Mouse (Mus musculus) thymus, postnatal 36 days (tissue): Measurements from ENCODE around the gene Auts2.

Source experiments
- DNase-seq, 2 experiments: peaks; one replicate each; pipeline ENCODE4 v3.0.0; 2022; ENCODE audit warnings: mixed read lengths in 2 of 2

Auts2 gene

GRCm38 (mm10) chr5:131585684-131586331 lies 957.3 kb downstream of the Auts2 start:
- no peak for DNase-seq

- DNase-seq = no peak
Observed at GRCm38 (mm10) chr5:131584260-131585135, 958.6 kb downstream of the Auts2 start.

- no peak for DNase-seq
Observed at GRCm38 (mm10) chr5:131581110-131582050, 961.8 kb downstream of the Auts2 start.

GRCm38 (mm10) chr5:131578737-131579136 lies 964.4 kb downstream of the Auts2 start:
- DNase-seq = no peak

- no peak for DNase-seq
Observed at GRCm38 (mm10) chr5:131575733-131576265, 967.3 kb downstream of the Auts2 start.

GRCm38 (mm10) chr5:131575086-131575514 lies 968.0 kb downstream of the Auts2 start:
- no peak for DNase-seq

GRCm38 (mm10) chr5:131574469-131575085 lies 968.6 kb downstream of the Auts2 start:
- DNase-seq = no peak

- no peak for DNase-seq
Observed at GRCm38 (mm10) chr5:131573296-131574177, 969.6 kb downstream of the Auts2 start.

GRCm38 (mm10) chr5:131566032-131566431 lies 977.1 kb downstream of the Auts2 start:
- no peak for DNase-seq

- DNase-seq = no peak
Observed at GRCm38 (mm10) chr5:131563630-131564252, 979.4 kb downstream of the Auts2 start.

GRCm38 (mm10) chr5:131560773-131561560 lies 982.2 kb downstream of the Auts2 start:
- no peak for DNase-seq

- no peak for DNase-seq
Observed at GRCm38 (mm10) chr5:131558403-131559174, 984.6 kb downstream of the Auts2 start.

- no peak for DNase-seq
Observed at GRCm38 (mm10) chr5:131557591-131558385, 985.4 kb downstream of the Auts2 start.

GRCm38 (mm10) chr5:131548932-131549563 lies 994.1 kb downstream of the Auts2 start:
- no peak for DNase-seq

- no peak for DNase-seq
Observed at GRCm38 (mm10) chr5:131547926-131548325, 995.2 kb downstream of the Auts2 start.

- no peak for DNase-seq
Observed at GRCm38 (mm10) chr5:131546414-131546813, 996.7 kb downstream of the Auts2 start.

- no peak for DNase-seq
Observed at GRCm38 (mm10) chr5:131544381-131544780, 998.8 kb downstream of the Auts2 start.
